Mouse (Mus musculus) urinary bladder, adult 2 months (tissue): ENCODE results near the gene Nkd2. TPM values are rescaled to one million over a fixed set of nuclear protein-coding genes. Genes with fewer than 3 reads are reported as not detected.
A peak's percentile ranks its signal among the peaks of the same experiment; 100 is the strongest.

Experiments
- DNase-seq: peaks from one replicate; pipeline ENCODE4 v3.0.0; 2022; ENCODE audit warnings: low spot score
- polyA plus RNA-seq: library from polyadenylated mRNA; depleted of rRNA; stranded (reverse); fragments of >200 nt; gene quantifications from 2 replicates; pipeline ENCODE4 v1.2.3, GENCODE M21; 2012; rRNA removed

The Nkd2 gene
- 64.0 and 74.8 TPM in 2 replicates for polyA plus RNA-seq

DNA sequence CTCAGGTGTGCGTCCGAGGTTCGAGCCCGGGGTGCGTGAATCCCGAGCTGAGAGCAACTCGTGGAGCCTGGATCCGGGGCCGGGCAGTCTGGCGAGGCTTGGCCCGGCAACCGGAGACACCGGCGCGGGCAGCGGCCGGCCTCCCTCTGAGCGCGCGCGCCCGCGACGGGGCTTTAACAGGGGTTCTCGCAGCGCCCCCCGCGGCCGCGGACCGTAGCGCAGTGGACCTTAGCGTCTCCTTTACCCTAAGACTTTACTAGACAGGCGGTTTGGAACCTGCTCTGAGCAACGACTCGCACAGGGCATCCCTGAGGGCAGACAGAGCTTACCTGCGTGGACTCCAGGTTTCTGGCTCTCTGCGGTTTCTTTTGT is at the start of gene Nkd2:
Gene Nkd2, minus strand, starts transcription at position 167 of the 372 bp plus-strand sequence.
- peak; percentile 78 for DNase-seq

DNA sequence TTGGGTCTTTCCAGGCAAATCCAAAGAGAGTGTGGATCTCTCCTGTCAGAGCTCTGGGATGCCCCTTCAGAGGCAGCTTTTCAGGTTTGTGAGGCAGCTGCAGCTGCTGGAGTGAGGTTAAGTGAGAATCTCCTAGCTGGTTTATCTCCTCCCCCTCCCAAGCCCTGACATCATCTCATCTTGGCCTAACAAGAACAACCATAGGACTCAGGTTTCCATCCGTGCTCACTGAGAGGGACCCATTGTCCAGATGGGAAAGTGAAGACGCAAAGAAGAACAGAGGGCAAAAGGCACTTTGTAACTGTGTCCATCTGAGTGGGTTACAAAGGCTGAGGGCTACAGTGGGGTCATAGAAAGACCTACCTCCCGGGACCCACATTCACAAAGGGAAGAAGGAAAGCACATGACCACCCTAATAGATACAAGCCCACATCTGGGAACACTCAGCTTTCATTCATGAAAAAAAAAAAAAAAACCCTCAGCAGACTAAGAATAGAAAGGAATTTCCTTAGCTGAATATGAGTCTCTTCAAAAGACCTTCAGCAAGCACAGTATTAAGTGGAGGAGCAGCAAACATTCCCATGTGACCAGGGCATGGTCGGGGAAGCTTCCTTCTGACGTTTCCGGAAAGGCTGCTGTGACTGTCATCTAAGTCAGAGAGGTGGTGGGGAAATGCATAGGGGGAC is 45.2 kb upstream of the Nkd2 start:
- no peak for DNase-seq

DNA sequence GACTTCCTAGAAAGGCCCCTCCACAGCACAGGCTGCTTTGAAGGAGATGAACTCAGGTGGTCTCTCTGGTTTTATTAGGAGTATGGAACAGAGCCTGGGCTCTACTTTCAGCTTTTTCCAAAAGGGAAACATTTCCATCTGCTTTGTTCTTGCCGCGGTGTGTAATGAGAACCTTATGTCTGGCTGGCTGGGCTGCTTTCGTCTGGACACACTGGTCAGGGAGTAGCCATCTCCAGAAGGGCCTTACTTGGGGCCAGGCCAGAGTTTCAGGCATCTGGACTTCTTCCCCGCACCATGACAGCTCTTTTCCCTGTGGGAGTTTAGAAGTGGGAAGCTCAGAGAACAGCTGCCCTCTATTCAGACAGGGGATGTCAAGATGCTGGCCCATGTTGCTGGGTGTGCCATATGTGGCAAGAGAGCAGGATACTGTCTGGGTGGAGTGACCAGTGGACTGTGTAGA is 40.0 kb upstream of the Nkd2 start:
- DNase-seq, result peak; percentile 25

DNA sequence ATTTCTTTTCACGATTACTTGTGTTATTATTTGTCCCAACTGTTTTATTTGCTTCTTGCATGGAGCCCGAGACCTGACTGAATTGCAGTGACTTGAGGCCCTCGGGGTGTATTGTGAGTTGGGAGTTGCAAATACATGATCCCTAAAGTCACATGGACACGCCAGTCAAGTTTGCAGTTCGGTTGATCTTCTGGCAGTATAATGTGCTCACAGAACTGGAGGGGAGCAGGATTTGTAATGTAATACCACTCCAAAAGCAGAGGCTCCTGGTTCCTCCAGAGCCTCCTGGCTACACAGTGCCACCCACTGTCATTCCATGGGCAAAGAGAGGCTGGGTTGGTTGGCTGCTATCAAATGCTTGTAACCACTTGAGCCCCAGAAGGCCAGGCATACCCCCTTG is 39.2 kb upstream of the Nkd2 start:
- peak; percentile 9 for DNase-seq

DNA sequence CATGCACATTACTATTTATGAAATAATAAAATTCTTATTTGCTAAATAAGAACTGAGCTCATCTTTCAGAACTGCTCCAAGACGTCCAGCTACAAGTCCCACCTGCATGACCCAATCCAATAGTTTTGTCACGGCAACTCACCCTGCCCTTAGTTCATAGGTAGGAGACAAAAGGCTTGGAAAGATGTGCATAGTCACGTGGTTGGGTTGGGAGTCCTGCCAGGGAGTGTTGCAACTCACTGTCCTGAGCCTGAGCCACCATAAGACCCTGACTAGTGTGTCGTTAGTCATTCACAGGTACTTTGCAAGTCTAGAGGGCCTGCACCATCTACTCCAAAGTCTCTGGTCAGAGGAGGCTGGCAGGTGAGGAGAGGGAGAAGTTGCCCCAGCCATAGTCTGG is 38.6 kb upstream of the Nkd2 start:
- no peak for DNase-seq

DNA sequence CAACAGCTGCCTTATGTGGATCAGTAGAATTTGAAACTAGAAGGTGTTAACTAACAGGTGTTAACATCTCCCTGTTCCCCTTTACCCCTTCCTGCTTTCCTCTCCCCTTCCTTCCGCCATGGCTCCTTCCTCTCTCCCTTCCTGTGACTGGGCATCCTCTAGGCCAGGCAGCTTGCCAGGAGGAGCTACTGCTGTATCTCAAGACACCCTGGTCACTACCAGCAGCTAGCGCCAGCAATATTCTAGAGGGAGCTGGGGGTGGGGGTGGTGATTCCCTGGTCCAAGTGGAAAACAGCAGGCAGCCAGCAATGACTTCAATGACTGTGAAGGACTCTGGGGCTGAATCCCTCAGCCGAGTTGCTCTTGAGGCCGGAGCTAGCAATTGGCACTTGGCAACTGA is 38.2 kb upstream of the Nkd2 start:
- DNase-seq, result no peak

DNA sequence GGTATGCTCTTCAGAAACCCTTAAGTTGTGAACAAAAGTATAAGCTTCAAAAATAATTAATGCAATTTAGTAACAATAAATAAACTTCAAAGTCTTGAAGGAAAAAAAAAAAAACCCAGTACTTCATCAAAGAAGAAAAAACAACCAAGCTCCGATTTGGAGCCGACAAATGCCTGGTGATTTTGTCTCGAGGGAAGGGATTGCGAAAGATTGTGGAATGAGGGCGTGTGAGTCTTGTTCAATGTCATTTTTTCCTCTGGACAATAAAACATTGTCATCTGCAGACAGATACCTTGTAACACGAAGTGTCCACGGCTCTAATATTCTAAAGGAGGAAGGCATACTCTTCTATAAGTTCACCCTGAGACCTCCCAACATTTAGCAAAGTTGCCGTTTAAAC is 33.9 kb upstream of the Nkd2 start:
- no peak for DNase-seq

DNA sequence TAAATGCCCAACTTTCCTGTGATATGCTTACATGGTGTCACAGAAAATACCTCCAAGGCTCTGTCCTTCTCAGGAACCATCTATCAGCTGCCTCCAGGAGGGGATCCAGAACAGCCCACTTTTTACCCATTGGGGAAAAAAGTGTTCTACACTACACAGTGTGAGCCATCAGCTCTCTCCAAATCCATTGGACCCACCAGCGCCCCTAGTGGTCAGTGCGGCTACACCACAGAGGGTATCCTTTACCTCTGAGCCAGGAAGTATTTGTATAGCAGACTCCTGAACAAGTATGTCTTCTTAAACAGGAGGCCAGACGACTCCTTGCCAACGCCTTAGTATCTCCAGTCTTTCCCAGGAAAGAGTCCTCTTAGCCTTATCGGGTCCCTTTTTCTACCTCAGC is 32.4 kb upstream of the Nkd2 start:
- no peak for DNase-seq

DNA sequence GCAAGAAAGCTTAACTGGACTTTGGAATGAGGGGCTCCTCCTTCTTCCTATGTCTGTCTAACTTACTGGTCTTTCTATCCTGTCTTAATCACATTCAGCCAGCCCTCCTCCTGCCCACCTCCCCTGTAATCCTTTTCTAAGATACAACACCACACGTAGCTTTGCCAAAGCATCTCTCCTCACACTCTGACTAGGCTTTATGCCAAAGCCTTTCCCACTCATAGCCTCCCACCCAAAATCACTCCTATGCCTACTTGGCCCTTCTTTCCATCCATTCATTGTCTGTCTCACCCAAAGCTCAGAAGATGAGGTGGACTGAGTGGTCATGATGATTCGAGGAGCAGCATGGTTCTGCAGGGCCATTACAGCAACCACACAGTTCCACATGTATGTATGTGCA is 24.7 kb upstream of the Nkd2 start:
- no peak for DNase-seq

DNA sequence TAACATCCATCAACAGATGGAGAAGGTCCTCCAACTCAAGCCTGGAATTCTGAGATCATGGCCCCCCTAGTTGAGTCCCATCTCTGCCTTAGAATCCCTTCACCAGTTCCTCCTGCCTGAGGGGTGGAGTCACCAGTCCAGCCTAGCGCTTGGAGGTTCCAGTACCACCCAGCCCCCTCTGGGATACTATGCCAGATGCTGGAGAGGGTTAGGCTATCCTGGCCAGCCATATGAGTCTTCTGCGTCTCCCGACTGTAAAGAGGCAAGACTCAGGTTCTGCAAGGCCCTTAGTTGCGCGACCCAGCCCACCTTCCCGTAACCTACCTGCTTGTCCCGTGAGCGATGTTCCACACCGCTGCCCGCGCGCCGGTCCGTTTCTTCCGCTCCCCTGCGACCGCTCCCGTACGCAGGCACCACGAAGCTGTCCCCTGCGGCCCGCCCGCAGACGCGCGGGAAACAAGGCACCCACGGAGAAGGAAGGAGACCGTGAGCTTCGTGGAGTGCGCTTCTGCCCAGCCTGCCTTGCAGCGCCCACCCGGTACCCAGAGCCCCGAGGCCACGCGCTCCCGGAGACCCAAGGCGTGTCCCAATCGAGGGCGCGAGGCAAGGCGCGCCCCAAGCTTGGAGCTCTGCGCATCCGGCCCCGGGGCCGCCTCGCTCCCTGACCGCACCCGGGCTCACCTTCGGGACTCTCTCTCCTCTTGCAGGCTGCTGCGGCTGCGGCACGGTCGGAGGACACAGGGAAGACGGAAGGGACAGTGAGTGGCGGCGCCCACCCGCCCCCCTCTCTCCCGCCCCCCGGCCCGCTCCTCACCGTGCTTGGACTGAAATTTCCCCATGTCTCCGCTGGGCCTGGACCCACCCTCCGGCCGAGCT is 604 bp downstream of the Nkd2 start:
- DNase-seq, result peak; percentile 37

DNA sequence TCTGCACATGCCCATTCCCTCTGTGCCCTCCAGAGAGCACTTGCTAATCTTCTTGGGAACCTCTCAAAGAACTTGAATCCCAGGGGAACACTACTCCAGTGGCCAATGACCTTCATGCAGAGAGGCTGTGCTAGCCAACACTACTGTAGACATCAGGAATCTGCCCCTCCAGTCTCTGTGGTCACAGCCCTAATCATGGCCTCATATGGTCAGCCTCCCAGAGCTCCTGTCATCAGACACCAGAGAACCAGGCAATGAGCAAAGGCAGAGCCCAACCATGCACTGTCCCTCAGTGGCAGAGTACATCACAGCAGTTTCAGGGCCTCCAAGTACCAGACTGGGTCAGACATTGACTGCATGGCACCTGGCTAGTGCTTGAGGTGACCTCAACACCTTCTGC is 4.7 kb downstream of the Nkd2 start:
- DNase-seq, result no peak

DNA sequence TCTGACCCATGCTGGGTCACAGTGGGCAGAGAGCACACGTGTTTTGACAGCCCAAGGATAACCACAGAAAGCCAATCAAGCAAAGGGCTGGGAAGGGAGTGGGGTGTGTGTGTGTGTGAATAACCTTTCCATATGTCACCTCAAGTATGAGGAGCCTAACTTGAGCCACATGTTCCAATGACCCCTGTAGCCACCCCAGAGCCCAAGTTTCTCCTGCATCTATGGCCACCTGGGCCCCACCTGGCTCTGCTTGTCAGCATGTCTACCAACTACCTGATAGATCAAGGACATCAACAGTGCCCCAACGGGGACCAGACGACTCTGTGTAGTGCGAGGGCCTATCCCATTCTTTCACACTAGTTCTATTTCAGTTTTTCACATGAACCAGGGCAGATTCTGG is 7.7 kb downstream of the Nkd2 start:
- DNase-seq, result no peak

DNA sequence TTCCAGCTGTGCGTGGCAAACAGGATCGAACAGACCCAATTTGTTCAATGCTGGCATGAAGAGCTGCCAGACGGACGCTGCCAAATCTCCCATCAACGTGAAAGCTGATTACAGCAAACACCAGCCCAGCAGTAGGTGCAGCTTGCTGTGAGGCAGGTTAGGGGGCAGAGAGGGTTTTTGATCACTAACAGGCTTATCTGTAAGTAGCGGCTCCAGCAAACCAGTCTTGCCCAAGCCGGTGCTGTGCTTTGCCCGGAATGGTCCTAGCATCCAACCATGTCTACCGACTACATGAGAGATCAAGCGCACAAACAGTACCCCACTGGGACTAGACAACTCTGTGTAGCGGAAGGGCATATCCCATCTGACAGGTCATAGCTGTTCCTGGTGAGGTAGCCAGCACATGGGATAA is 8.3 kb downstream of the Nkd2 start:
- no peak for DNase-seq

DNA sequence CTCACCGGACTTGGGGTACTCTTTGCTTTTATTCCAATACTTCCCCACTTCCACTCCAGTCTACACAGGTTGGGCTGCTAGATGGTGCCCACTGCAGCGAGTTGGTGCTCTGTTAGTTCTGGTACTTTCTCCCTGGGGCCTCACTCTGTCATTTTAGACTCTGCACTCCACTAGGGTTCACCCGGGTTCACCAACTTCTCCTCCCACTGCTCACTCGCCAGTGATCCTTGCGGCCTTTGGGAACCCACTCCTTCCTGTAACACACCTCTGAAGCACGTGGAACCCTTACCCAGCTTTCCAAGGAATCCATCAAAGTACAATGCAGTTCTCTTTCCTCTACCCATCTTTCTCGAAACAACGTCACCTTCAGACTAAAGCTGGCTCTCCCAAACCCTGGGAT is 9.7 kb downstream of the Nkd2 start:
- DNase-seq, result no peak

DNA sequence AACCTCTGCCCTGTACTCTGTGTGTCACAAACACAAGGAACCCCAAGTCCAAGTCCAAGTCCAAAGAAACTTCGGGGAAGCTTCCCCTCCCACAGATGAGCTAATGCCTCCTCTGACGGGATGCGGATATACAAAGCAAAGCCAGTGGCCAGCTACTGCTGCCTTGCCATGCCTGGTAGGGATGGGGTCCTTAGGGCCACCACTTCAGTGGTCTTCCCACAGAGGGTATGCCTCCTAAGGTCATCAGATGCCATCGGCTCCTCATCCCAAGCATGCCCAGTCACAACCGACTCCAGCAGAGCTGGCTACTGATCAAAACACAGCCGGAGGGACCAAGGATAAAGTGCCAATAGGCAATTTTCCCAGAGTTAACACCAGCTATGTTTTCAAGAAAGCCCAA is 10.9 kb downstream of the Nkd2 start:
- DNase-seq, result no peak

DNA sequence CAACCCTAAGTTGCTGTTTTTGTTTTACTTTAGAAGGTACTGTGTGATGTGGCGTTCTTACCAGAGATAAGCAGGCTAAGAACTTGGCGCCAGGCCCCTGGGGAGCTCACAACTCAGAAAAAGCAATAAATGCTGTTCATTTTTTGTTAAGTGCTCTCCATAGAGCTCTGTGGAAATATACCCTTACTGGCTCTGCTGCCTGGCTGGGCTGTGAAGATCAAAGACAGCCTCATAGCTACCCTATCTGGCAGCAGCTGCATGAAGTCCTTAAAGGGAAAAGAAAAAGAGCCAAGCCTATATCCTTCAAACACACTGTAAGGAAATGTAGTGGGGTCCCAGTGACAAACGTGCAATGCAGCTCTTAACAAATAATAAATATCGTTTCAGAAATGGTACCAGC is 11.6 kb downstream of the Nkd2 start:
- no peak for DNase-seq

DNA sequence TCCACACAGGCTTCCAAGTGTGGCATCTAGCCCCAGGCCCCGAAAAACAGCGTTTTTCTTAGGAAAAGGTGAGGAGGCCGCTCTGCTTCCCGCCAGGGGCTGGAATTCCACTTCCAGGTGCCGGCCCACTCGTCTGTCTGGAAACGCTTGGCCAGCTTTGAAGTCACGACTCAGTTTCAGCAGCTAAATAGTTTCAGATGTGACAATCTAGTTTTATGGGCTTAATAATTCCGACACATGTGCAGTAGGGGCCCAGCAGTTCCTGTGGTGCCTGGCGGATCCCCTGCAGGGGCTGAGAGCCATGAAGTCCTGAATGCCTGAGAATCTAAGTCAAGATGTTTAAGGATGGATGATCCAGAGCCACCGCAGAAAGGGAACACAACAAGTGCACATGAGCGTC is 13.6 kb downstream of the Nkd2 start:
- DNase-seq, result no peak

DNA sequence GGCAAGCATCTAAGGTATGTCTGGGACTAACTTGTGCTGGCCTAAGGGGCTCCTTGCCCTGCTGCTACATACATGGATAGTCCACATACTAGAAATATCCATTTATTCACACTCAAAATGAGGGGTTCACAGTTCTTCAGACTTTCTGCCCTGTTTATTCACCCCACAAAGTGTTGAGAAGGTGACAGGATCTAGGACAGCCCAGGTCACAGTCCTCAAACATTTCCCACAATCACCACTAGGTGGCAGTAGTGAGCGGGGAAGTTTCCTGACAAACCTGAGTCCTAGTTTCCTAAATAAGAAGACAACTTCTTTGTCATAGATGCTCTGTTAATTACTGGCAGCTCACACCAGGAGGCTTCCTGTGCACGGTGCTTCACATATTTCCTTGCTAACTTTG is 15.9 kb downstream of the Nkd2 start:
- no peak for DNase-seq

DNA sequence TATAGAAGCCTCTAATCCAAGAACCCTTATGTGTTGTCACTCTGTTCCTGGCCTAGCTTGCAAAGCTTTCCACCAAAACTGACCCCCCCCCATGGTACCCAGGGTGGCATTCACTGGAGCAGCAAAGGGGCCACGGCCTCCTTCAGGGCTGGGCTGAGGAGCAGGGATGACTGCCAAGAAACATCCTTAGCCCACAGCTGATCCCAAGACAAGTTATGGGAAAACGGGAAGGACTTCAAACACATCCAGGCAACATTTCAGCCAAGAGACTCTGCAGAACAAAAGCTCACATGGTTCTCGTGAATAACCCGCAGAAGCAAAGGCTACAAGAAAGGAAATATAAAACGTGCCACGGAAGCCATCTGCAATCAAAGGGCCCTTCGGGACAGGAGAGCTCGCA is 20.2 kb downstream of the Nkd2 start:
- DNase-seq, result no peak

DNA sequence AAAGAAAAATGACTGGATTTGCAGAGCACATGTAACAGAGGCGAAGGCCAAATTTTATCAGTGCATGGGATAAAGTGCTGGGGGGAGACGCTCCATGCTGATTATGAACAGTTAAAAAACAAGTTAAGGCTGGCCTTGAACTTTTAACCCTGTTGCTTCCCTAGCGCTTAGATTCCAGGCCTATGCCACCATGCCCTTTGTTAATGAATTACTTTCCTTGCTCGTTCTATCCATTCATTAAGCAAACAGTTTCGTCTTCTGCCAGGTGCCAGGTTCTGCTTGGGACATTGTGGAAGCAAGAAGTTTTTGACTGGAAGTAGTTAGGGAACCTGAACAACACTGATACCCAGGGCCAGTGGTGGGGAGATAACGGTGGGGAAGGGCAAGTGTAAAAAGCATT is 23.7 kb downstream of the Nkd2 start:
- no peak for DNase-seq

DNA sequence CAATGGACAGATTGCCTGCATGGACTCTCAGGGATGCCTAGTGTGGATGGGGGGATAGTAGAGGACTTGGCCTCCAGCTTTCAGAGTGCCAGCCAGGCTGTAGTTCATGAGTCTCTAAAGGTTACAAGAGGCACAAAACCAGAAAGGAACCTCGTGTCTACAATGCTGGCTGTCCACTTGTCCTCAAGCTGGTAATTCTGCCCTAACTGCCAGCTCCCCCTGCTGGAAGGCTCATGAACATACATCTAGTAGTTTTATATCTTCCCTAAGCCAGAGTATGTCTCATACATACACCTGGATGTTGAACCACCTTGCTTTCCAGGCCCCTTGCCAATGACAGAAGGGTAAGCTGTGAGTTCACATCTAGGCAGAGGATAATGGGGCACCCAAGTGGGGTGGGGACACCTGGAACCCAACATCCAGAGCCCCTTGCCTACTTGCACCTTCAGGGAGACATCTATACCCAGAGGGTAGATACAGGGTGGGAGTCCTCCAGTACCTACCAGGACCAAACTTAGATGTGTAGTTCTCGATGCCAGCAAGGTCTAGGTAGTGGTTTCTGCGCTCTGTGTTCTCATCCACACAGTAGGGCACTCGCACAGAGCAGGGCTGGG is 25.1 kb downstream of the Nkd2 start:
- no peak for DNase-seq

DNA sequence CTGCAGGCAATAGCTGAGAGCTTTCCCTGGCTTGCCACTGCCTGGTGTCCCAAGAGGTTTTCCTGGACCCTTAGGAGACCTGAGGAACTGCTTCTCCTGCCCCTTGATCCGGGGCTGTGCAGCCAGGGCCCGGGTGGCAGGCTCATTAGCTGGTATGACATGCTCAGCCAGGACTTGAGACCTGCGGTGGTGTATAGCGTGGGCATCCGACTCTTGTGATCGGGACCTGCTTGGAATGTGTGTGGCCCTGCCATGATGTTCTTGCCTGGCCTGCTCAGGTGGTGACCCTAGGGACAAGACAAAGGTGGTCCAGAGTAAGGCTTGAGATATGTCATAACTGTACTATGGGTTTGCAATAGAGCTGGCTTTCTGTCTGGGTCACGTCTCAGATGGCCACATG is 26.2 kb downstream of the Nkd2 start:
- DNase-seq, result no peak

DNA sequence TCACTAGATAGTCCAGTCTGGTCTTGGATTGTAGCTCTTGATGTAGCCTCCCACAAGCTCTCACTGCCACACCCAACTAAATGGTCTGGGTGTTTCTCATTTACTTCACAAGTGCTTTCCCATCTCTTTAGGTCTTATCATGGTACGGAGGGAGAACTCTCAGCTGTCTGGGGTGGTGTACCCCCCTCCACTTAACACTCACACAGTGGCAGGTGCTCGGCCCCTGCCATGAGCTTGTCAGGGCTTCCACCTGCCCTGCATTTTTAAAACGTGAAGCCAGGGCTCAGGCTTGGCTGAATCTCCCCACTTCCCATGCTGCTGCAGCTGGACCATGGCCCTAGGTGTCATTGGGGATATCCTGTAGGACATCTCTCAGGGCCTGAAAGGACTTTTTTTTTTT is 28.5 kb downstream of the Nkd2 start:
- DNase-seq, result no peak
